Mouse (Mus musculus): ENCODE data around the gene Car4.

GRCm38 (mm10) chr11:84992996-84993395, 35.4 kb downstream of the Car4 start:
- TF ChIP-seq POLR2A (IDR thresholded peaks at IDR 0.05; ENCODE audit: insufficient read length, low read depth) (no peak), USF1 (IDR thresholded peaks at IDR 0.05; ENCODE audit: low read depth) (no peak), TCF12 (IDR thresholded peaks at IDR 0.05; ENCODE audit: insufficient read depth, poor library complexity, severe bottlenecking) (no peak), MAX (IDR thresholded peaks at IDR 0.05; ENCODE audit: low read depth) (no peak), POLR2AphosphoS2 (IDR thresholded peaks at IDR 0.05; ENCODE audit: insufficient read length, low read depth) (no peak), CEBPB (IDR thresholded peaks at IDR 0.05; ENCODE audit: insufficient read depth, poor library complexity, severe bottlenecking) (no peak), TCF3 (IDR thresholded peaks at IDR 0.05; ENCODE audit: insufficient read length, low read depth) (no peak), MYOD1 (IDR thresholded peaks at IDR 0.05; ENCODE audit: control insufficient read depth in 1 of 3, insufficient read length in 2 of 3, low read depth in 2 of 3) (no peak), SRF (IDR thresholded peaks at IDR 0.05; ENCODE audit: control insufficient read depth, insufficient read length, low read depth) (no peak)

Data from myocyte (in vitro differentiated cells).